Mouse (Mus musculus): ENCODE results near the gene Cntnap3. TPM values are rescaled to one million over a fixed set of nuclear protein-coding genes. Genes with fewer than 3 reads are reported as not detected.
"Not testable (repeated sequence)": the region's sequence is repeated elsewhere in the genome, so short reads cannot be mapped to it uniquely, and the experiment has no call there.

The Cntnap3 gene
- not detected for total RNA-seq (2021)

DNA sequence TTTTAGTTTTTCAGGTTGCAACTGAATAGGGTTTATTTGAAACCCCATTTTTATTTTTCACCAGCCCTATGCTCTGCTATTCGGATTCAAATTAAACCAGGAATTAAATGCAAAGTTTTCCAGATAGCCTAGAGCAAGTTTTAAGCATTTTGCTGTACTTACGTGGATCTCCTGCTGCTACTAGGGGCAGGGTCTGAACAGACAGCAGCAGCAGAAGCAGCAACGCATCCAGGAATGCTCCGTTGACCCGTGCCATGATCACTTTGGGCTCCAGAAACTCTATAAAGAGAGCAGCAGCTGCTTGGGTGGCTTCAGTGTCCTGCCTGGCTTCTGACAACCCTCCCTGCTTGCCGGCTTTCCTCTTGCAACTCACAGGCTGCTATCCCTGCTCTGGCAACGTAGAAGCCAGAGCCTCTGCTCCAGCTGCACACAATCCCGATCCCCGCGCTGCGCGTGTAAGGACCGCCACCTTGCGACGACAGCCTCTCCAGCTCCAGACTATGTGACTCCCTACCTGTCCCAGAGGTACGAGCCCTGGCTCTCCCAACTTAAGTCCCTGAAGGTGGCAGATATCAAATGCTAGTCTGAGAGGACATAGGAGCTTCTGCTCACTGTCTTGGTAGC, at the start of gene Cntnap3:
Gene Cntnap3, minus strand, starts transcription at position 371 of the 624 bp plus-strand sequence.
- intact Hi-C loops (cut with DNase I) = no loop called here
- DNase-seq = no peak

DNA sequence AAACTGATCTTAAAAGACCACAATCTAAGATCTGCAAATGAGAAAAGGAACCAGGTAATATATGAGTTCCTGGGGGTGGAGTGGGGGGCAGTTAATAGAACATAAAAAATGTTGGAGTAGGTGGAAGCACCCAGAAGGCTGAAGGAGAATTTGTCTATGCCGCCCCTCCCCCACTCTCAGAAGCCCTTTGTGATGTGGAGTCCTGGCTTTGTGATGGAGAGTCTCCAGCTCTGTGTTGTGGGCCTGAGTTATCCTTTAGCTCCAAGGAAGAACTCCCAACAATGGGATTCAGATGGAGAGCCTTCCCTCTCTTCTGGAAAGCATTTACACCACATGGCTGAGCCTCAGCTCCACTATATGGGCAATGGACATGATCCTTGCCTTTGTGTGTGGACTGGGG, 13.4 kb upstream of the Cntnap3 start, which contains the start of gene Spata31:
Gene Spata31, plus strand, starts transcription at position 216 of the 400 bp plus-strand sequence.
- no peak for DNase-seq
- intact Hi-C loops (cut with DNase I) = no loop called here

DNA sequence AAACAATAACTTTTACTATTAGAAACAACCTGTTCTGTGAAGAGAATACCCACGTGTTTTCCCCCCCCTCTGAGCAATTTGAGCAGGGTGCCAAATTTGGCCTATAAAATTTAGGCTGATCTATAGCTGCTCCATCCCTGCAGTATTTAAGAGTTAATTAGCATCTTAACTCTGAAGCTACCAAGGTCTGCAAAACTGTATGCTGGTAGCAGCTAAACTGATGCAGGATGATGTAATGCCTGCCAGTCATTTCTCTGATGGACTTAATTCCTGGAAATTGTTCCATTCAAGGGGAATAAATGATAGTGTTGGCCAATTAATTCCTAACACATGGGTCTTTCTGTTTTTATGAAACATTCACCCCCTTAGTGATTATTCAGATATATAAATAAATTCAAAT, 623 bp downstream of the Cntnap3 start:
- intact Hi-C loops (cut with DNase I) = no loop called here
- DNase-seq = no peak

DNA sequence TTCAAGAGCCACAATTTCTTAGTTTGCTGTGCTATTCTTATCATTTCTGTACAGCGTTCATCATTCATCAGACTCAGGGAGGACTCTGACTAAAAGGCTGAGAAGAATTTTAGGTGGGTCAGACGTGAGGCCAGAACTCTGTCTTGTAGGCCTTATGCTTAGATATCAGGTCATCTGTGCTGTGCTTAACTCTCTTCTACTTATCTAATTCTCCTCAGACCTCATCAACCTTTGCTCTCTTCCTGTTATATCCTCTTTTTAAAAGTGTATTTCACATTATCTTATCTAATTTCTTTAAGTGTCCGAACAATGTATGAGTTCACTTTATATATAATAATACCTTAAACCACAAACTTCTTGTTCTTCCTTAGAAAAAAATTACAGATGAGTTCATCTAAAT, 38.4 kb downstream of the Cntnap3 start:
- intact Hi-C loops (cut with DNase I) = no loop called here
- no peak for DNase-seq

DNA sequence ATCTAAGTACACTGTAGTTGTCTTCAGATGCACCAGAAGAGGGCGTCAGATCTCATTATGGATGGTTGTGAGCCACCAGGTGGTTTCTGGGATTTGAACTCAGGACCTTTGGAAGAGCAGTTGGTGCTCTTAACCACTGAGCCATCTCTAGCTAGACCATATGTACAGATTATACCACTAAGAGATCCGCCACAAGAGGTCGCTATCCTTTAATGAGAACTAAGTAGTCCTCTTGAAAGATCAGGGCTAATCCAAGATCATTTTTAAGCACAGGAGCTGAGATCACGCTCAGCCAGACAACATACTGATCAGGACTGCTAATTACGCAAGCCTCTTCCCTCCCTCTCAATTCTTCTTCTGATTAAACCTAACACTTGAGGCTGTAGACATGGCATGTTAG, 78.9 kb downstream of the Cntnap3 start:
- intact Hi-C loops (cut with DNase I); DNase-seq: not testable (repeated sequence)

DNA sequence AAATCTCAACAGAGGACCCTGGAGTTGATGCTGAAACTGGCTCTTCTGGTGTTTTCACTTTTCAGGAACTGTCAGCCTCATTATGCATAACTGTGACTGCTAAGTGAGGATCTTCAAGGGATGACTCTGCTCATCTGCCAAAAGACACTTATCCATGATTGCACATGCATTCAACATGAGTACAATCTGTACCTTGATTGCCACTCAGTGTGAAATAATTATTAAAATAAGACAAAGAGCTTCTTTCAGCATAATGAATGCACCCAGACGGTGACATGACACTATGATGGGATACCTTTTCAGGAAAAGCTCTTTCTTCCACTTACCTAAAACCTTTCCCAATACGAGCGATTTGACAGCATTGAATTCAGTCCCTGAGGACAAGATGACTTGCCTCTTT, 158.4 kb downstream of the Cntnap3 start:
- DNase-seq = no peak
- intact Hi-C loops (cut with DNase I) = no loop called here

DNA sequence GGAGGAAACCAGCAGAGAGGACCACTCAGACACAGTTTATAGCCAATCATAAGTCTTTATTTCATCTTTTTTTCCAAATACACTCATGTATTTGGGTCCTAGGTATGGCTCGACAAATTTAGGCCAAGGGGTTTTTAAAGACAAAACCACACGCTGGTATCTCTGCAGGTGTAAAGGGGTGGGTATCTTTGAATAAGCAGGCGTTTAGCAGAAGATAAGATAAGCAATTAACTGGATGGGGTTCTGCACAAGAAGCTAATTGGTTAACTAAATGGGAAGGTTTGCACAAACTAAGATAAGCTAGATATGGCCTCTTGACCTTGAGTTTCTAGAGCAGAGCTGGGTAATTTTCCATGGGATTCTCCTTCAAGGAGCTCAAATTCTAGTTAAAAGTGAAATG, 171.5 kb downstream of the Cntnap3 start:
- no peak for DNase-seq
- intact Hi-C loops (cut with DNase I) = no loop called here

DNA sequence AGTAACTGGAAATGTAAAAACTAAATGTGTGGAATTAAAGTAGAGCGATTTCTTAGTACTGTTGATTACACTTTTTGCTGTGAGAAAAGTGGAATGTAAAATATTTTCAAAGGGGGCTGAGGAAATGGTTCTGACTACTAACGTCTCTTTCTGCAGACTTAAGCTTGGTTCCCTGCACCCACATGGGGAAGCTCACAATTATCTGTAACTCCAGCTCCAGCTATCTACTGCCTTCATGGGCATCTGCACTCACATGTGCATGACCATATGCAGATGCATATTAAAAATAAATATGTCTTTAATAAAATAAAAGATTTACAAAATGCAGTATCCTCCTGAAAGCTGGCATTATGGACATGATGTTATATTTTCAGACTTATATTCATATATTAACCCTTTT, 187.0 kb downstream of the Cntnap3 start:
- no peak for DNase-seq
- intact Hi-C loops (cut with DNase I) = no loop called here

DNA sequence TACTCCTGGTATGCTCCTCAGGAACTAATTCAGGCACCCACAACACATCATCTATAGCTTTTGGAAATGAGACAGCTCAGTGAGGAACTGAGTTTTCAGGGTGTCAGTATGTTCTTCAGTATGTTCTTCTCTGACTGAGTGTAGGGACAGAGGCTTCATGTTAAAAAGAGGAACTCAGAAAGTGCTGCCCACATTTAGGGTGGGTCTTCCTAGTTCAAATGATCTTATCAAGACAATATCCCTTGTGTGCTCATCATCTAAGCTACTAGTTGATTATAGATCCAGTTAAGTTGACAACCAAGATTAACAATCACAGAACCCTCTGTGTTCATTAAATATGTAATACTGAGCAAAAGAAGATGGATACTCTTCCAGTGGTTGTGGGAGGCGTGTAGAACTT, 211.3 kb downstream of the Cntnap3 start:
- intact Hi-C loops (cut with DNase I) = no loop called here

More for the DNA sequence above, 211.3 kb downstream of the Cntnap3 start:
- no peak for DNase-seq

Other genes starting within 250 kb of the Cntnap3 start
- not detected for gene Spata31, start 13.5 kb upstream of the Cntnap3 start, total RNA-seq (2021)
- gene Spata31d1c, start 129.1 kb upstream of the Cntnap3 start, total RNA-seq (2021) = not detected
- gene Prss47, start 148.8 kb upstream of the Cntnap3 start, total RNA-seq (2021) = not detected
- gene Mfsd14b, start 209.0 kb upstream of the Cntnap3 start, total RNA-seq (2021) = 10 to 100 TPM; 18.8 to 19.4 TPM
- gene Olfr465-ps1, start 234.1 kb upstream of the Cntnap3 start, total RNA-seq (2021) = not detected
- not detected for gene Olfr466, start 246.3 kb upstream of the Cntnap3 start, total RNA-seq (2021)

All from heart, postnatal 36 days (tissue).